Mouse (Mus musculus): ENCODE data around the gene Gxylt2. TPM values are rescaled to one million over a fixed set of nuclear protein-coding genes. Genes with fewer than 3 reads are reported as not detected.

The Gxylt2 gene
- polyA plus RNA-seq, 1 experiment = 0.43 TPM

DNA sequence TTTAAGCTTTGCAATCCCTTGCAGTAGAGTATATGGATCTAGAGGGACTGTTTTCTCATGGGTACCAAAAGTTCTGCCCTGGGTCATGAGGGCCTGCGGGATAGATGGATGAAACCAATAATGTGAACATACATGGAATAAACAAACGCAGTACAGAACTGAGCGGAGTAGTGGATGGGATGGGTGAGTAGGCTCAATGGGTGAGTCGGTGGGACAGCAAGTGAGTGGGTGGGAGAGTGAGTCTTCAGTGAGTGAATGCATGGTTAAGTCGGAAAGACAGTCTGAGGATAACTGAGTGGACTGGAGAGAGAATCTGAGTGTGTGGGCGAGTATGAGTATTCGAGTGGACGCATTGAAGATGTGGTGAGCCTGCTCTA, 349 bp upstream of the Gxylt2 start:
- WGBS = 46% methylated on average over 8 of the region's 8 CpGs
- Histone ChIP-seq H3K4me3 (ENCODE audit: low read depth, low read length) (peak overlapping the region; percentile 51; the same call in 1 of the 2 replicates), H3K27me3 (ENCODE audit: control insufficient read depth, insufficient read depth, low read length) (peaks cover 10% of the 10 kb centered on the region; the same call in 1 of the 2 replicates), H3K36me3 (ENCODE audit: control insufficient read depth, insufficient read depth, low read length) (no peaks in the 10 kb centered on the region), H3K27ac (ENCODE audit: insufficient read depth, low read depth, low read length) (no peak overlapping the region), H3K4me1 (ENCODE audit: control insufficient read depth, insufficient read depth, insufficient read length, low read length) (no peaks in the 10 kb centered on the region)
- TF ChIP-seq CTCF (IDR thresholded peaks at IDR 0.05; ENCODE audit: extremely low read depth, insufficient read length, insufficient replicate concordance, low read depth, low read length) (no peak), POLR2A (IDR thresholded peaks at IDR 0.05; ENCODE audit: low read depth, low read length) (no peak)

DNA sequence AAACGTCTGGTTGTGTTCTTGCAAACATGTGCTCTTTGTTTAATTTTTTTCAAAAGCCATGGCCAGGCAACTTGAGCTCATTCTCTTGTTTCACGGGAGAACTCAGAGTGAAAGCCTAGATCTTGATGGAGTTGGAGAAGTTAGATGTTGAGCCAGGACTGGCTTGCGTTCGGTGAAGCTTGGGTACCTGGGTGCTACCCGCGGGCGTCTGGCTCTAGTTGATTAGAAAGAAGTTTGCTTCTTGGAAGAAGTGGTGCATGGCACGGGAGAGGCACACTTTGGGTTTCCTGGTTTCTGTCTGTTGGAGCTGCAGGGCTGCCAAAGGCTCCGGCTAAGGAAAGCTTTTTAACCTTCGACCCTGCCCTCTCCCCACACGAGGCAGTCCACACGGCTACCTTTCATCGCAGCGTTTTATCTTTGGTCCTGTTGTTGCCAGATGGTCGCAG, 855 bp downstream of the Gxylt2 start:
- Histone ChIP-seq H3K4me3 (ENCODE audit: low read depth, low read length) (peak overlapping the region; percentile 51), H3K27me3 (ENCODE audit: control insufficient read depth, insufficient read depth, low read length) (peaks cover 10% of the 10 kb centered on the region; the same call in 1 of the 2 replicates), H3K36me3 (ENCODE audit: control insufficient read depth, insufficient read depth, low read length) (no peaks in the 10 kb centered on the region), H3K27ac (ENCODE audit: insufficient read depth, low read depth, low read length) (no peak overlapping the region), H3K4me1 (ENCODE audit: control insufficient read depth, insufficient read depth, insufficient read length, low read length) (no peaks in the 10 kb centered on the region)
- 1% methylated on average over 15 of the region's 15 CpGs for WGBS
- TF ChIP-seq POLR2A (IDR thresholded peaks at IDR 0.05; ENCODE audit: low read depth, low read length) (no peak), CTCF (IDR thresholded peaks at IDR 0.05; ENCODE audit: extremely low read depth, insufficient read length, insufficient replicate concordance, low read depth, low read length) (no peak)

DNA sequence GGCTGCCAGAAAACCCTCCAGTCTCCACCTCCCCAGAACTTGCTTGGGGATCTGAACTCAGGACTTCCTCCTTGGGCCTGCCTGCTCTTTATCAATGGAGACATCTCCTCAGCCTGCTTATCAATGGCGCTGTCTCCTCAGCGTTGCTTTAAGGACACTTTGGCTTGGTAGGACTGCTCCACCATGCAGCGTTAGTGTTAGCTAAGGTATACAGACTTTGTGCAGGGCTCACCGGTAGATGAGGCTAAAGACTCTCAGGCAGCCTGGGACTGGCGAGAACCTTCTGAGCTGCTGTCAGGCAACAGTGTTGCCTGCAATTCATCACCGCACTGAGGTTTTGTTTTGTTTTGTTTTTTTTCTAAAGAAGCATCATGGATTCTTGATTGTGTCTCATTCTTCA, 2.3 kb downstream of the Gxylt2 start:
- H3K36me3 ChIP-seq (ENCODE audit: control insufficient read depth, insufficient read depth, low read length) = no peaks in the 10 kb centered on the region
- H3K4me1 ChIP-seq (ENCODE audit: control insufficient read depth, insufficient read depth, insufficient read length, low read length) = no peaks in the 10 kb centered on the region
- 76% methylated on average over 6 of the region's 6 CpGs for WGBS
- H3K4me3 ChIP-seq (ENCODE audit: low read depth, low read length) = no peak overlapping the region
- no peak overlapping the region for H3K27ac ChIP-seq (ENCODE audit: insufficient read depth, low read depth, low read length)
- TF ChIP-seq POLR2A (IDR thresholded peaks at IDR 0.05; ENCODE audit: low read depth, low read length) = no peak
- no peak for TF ChIP-seq CTCF (IDR thresholded peaks at IDR 0.05; ENCODE audit: extremely low read depth, insufficient read length, insufficient replicate concordance, low read depth, low read length)
- H3K27me3 ChIP-seq (ENCODE audit: control insufficient read depth, insufficient read depth, low read length) = peaks cover 10% of the 10 kb centered on the region; the same call in 1 of the 2 replicates

DNA sequence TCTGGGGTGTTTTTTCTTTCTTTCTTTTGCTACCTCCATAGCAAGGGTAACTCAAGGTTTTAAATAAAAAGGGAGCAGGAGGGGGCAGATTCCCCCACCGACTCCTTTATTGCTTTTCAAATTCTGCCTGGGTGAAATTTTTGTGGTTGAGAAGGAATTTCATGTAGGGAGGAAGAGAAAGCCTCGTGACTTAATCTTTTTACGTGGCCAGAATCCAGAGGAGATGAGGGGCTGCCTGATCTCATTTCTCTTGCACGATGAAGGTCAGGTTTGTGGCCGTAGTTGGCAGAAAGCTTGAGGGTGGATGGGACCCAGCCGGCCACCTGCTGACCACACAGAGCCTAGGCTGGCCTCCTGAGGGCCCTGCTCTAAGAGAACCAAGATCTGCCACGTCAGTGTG, 3.0 kb downstream of the Gxylt2 start:
- H3K36me3 ChIP-seq (ENCODE audit: control insufficient read depth, insufficient read depth, low read length) = no peaks in the 10 kb centered on the region
- H3K4me1 ChIP-seq (ENCODE audit: control insufficient read depth, insufficient read depth, insufficient read length, low read length) = no peaks in the 10 kb centered on the region
- peaks cover 10% of the 10 kb centered on the region; the same call in 1 of the 2 replicates for H3K27me3 ChIP-seq (ENCODE audit: control insufficient read depth, insufficient read depth, low read length)
- whole genome bisulfite sequencing = 65% methylated on average over 7 of the region's 7 CpGs
- no peak overlapping the region for H3K27ac ChIP-seq (ENCODE audit: insufficient read depth, low read depth, low read length)
- TF ChIP-seq CTCF (IDR thresholded peaks at IDR 0.05; ENCODE audit: extremely low read depth, insufficient read length, insufficient replicate concordance, low read depth, low read length) = no peak
- no peak for TF ChIP-seq POLR2A (IDR thresholded peaks at IDR 0.05; ENCODE audit: low read depth, low read length)
- no peak overlapping the region for H3K4me3 ChIP-seq (ENCODE audit: low read depth, low read length)

DNA sequence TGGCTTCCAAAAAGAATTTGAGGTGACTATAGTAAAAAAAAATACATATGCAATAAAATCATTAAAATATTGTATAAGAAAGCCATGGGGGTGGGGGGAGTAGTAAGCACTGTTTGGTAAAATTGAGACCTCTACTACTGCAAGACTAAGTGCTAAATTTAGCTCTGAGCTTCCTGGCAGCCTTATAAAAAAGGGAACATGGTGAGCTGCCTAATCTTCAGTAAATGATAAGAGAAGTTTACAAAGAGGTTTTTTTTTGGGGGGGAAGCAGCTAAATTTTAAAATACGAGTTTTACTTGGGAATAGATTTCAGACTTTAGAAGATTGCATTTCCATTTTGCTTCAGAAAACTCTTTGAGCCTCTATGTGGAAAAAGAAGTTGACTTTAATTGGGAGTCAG, 3.7 kb downstream of the Gxylt2 start:
- Histone ChIP-seq H3K27me3 (ENCODE audit: control insufficient read depth, insufficient read depth, low read length) (peaks cover 10% of the 10 kb centered on the region; the same call in 1 of the 2 replicates), H3K4me1 (ENCODE audit: control insufficient read depth, insufficient read depth, insufficient read length, low read length) (no peaks in the 10 kb centered on the region), H3K36me3 (ENCODE audit: control insufficient read depth, insufficient read depth, low read length) (no peaks in the 10 kb centered on the region), H3K27ac (ENCODE audit: insufficient read depth, low read depth, low read length) (no peak overlapping the region), H3K4me3 (ENCODE audit: low read depth, low read length) (no peak overlapping the region)
- no peak for TF ChIP-seq CTCF (IDR thresholded peaks at IDR 0.05; ENCODE audit: extremely low read depth, insufficient read length, insufficient replicate concordance, low read depth, low read length)
- no peak for TF ChIP-seq POLR2A (IDR thresholded peaks at IDR 0.05; ENCODE audit: low read depth, low read length)
- 63% methylated on average over 1 of the region's 1 CpGs for WGBS

DNA sequence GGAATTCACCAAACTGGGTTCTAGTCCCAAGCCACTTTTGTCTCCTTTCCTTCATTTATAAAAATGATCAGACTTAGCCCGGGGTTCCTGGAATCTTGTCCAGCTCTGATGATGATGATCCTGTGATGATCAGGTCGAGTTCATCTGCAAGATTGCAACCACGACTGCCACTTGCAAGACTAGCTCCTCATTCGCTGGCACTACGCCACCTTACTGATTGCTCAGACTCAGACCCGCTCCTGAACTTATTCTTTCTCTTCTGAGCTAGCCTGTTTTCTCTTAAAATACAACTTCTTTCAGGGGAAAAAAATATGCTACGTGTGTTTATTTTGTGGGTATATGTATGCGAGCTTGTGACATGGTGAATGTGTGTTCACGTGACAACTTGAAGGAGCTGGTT, 4.5 kb downstream of the Gxylt2 start:
- TF ChIP-seq CTCF (IDR thresholded peaks at IDR 0.05; ENCODE audit: extremely low read depth, insufficient read length, insufficient replicate concordance, low read depth, low read length) (no peak), POLR2A (IDR thresholded peaks at IDR 0.05; ENCODE audit: low read depth, low read length) (no peak)
- 60% methylated on average over 9 of the region's 9 CpGs for WGBS
- H3K27me3 ChIP-seq (ENCODE audit: control insufficient read depth, insufficient read depth, low read length) = peaks cover 10% of the 10 kb centered on the region; the same call in 1 of the 2 replicates

DNA sequence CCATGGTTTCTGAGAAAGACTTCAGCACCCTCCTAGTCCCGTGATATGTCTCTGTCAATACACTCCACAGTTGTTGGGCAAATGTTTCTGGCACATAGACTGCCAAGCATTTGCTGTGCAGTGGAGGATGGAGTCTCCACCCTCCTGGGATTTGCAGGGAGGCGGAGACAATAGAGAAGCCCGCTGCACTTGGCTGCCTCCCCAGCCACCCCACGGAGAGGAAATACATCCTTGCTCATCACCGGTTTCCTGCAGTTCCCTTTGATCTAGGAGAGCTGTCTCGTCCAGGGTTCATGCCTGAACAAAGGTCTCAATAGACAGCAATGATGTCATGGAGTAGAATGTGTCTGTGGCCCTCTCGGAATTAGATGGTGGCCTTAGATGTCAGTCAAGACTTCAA, 4.9 kb downstream of the Gxylt2 start:
- Histone ChIP-seq H3K27me3 (ENCODE audit: control insufficient read depth, insufficient read depth, low read length) (peaks cover 8% of the 10 kb centered on the region; the same call in 1 of the 2 replicates), H3K4me1 (ENCODE audit: control insufficient read depth, insufficient read depth, insufficient read length, low read length) (no peaks in the 10 kb centered on the region), H3K4me3 (ENCODE audit: low read depth, low read length) (no peak overlapping the region), H3K27ac (ENCODE audit: insufficient read depth, low read depth, low read length) (no peak overlapping the region), H3K36me3 (ENCODE audit: control insufficient read depth, insufficient read depth, low read length) (no peaks in the 10 kb centered on the region)
- 11% methylated on average over 7 of the region's 7 CpGs for WGBS
- TF ChIP-seq CTCF (IDR thresholded peaks at IDR 0.05; ENCODE audit: extremely low read depth, insufficient read length, insufficient replicate concordance, low read depth, low read length) = no peak
- TF ChIP-seq POLR2A (IDR thresholded peaks at IDR 0.05; ENCODE audit: low read depth, low read length) = no peak

More for the DNA sequence above, 4.5 kb downstream of the Gxylt2 start:
- Histone ChIP-seq H3K27ac (ENCODE audit: insufficient read depth, low read depth, low read length) (no peak overlapping the region), H3K4me1 (ENCODE audit: control insufficient read depth, insufficient read depth, insufficient read length, low read length) (no peaks in the 10 kb centered on the region), H3K36me3 (ENCODE audit: control insufficient read depth, insufficient read depth, low read length) (no peaks in the 10 kb centered on the region), H3K4me3 (ENCODE audit: low read depth, low read length) (no peak overlapping the region)
